Mouse (Mus musculus) gastrocnemius, adult 18-20 months (tissue): ENCODE results near the gene Sema5a. TPM values are rescaled to one million over a fixed set of nuclear protein-coding genes. Genes with fewer than 3 reads are reported as not detected.
A peak's percentile ranks its signal among the peaks of the same experiment; 100 is the strongest.

Source experiments
- DNase-seq: peaks from one replicate; pipeline ENCODE4 v3.0.0; 2021; ENCODE audit warnings: low spot score
- total RNA-seq, 2 experiments: library from RNA; stranded (reverse); gene quantifications; 2 replicates each; pipeline ENCODE4 v1.2.3; 2021

Sema5a gene
- total RNA-seq, 2 experiments from 2014 or later: 2.3 to 2.9 TPM

DNA sequence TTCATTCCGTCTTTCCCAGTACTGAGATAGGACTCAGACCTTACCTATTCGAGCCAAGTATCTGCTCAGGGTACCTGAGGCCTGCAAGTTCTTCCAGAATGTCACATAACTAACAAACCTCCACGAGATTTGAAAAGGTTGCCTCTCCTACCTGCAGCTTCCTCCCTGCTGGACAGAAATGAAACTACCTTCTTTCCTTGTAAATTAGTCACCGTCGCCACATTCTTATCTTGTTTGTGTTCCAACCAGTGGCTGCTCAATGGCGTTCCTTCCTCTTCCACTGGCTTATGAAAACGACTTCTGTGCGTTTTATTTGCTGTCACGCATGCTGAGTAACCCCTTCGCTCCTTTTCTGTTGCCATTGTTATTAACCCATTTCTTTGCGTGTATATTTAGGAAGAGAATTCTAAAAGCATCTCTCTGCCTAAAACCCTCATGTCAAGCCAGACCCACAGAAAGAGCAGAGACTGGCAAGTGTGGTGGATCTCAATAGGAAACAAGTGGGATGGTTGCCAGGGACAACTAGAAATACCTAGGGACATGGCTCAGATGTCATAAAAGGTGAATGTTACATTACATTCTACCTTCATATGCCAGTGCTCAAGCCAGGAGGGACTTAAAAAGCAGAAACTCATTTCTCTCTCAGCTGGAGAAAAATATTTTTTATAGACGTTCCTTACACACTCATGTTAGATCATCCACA is 378.6 kb downstream of the Sema5a start:
- DNase-seq: no peak

DNA sequence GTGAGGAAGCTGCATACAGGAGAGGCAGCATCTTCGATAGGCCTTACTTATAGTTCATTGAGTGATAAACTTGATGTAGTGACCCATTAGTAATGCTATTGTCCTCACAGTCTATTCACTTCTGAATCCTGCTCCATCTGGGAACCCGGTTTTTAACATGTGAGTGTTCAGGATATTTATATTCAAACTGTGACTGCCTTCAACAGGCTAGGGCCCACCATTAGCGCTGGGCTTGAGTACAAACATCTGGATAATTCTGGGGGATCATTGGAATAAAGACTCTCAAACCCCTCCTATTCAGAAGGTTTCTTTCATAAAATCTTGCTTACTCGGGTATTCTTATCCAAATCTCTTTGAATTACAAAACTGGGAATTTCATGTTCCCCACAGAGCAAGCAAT is 379.5 kb downstream of the Sema5a start:
- DNase-seq: no peak

DNA sequence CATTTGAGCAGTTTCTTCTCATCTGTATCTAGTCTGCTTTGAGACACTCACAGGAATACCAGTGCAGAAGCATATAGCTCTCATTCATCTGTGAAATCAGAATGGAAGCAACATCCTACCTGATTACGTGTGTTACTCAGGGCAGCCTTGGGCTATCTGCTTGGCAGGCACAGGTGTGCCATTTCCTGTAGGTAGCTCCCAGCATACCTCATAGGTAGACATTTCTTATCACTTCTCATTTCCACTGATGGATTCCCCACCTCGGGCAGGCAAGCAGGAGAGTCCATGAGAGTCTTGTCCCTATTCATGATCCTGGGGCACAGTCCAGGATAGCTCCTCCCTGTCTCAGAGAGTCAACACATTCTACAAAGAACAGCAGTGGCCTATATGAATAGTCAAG is 381.4 kb downstream of the Sema5a start:
- no peak for DNase-seq

DNA sequence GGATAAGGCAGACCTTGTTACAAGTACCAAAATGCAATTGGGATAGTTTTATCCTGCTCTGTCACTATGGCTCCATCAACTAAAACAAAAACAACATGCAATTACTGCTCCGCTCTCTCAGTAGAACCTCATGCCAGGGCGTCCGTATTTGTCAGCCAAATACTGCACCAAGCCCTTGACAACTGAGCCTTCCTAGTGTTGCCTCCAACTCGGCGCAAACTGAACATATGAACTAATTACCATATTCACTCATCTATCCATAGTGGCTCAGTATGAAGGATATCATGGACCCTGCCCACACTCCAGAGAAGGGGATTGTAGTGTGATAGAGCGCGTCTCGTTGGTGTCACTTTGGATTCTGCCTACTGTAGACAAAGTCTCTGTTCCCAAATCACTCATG is 389.1 kb downstream of the Sema5a start:
- DNase-seq: no peak

- no peak for DNase-seq
These were observed 393.3 kb downstream of the Sema5a start for GRCm38 (mm10) chr15:32637879-32638278.

- no peak for DNase-seq
These were observed 402.6 kb downstream of the Sema5a start for GRCm38 (mm10) chr15:32647061-32647687.

DNA sequence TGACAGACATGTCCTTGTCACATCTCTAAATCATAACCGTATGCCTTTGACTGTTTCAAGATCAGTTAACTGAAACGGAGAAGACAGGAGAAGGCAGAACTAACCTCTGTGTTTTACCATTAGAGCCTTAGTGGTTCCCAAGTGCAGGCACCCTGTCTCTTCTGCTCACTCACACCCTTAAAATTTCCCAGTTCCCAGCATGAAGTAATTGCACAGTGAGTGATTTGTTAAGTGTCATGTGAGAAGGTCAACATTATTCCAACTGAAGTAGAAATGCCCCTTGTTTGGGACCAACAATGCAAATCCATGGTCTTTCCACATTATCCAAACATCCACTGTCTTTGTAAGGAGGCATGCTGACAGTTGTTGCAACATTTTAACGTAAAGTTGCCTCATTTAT is 409.4 kb downstream of the Sema5a start:
- DNase-seq: no peak

DNA sequence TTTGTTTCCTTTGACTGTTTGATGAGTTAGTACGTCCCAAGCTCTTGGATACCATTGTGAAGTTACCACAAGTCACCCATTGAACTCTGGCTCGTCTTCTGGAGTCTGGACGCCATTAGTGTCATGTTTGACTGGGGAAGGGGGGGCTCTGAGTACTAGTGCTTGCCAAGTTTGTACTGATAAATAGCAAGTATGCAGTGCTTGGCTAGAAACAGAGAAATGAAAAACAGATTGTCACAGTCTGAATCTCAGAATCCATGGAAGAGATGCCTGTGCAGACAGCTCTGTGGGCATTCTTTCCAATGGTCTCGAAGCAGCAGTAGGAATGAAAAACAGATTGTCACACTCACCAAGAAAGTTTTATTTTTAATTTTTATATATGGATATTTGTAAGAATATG is 411.4 kb downstream of the Sema5a start:
- no peak for DNase-seq

DNA sequence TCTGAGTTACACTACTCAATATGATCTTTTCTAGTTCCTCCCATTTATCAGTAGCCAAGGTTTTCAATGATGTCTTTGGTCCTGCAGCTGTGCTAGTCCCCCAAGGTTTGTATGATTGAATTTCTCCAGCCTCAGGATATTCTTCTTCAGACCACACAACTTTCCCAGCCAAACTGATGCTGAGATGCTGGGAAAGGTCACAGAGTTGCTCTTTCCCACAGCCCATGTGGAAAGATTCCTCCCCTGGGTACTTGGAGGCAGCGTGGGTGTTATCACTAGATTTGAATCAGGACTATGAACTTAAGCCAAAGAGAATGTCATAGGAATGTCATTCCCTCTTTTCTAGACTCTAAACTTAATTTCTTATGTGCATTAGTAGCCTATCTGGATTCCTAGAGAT is 431.8 kb downstream of the Sema5a start:
- peak; percentile 7 for DNase-seq

DNA sequence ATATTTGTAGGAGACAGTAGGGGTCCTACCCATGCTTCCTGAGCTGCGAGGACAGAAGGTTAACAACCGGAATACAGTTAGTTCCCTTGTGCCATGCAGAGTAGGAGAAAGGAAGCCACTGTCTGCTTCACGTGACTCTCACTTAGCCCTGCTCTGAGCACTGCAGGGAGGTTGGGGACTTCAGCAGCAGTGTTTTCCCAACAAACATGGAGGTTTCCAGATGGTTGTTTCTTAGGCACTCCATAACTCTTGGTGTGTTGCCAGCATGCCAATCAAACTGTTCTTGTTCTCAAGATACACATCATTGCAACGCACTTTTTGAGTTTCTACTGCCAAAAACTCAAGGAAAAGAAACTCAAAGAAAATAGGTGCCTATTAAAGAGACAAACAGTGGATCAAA is 440.5 kb downstream of the Sema5a start:
- no peak for DNase-seq

DNA sequence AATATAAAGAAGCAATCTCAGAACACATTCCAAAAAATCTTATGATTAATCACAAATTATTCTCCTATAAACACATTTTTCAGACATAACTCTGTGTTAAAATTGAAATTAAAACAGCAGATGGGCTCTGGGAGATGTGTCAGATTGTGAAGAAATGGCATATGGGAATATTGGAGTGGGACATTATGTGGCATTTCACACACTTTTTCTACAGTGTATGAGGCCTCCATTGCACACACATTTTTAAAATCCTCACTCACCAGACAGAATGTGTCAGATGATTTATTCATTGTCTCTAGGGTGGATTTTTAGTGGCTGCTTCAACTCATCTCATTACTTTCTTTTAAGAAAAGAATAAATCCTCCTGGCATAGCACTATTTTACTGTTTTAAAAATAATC is 446.4 kb downstream of the Sema5a start:
- DNase-seq: no peak

GRCm38 (mm10) chr15:32693006-32693405 is 448.4 kb downstream of the Sema5a start:
- DNase-seq: peak; percentile 2

DNA sequence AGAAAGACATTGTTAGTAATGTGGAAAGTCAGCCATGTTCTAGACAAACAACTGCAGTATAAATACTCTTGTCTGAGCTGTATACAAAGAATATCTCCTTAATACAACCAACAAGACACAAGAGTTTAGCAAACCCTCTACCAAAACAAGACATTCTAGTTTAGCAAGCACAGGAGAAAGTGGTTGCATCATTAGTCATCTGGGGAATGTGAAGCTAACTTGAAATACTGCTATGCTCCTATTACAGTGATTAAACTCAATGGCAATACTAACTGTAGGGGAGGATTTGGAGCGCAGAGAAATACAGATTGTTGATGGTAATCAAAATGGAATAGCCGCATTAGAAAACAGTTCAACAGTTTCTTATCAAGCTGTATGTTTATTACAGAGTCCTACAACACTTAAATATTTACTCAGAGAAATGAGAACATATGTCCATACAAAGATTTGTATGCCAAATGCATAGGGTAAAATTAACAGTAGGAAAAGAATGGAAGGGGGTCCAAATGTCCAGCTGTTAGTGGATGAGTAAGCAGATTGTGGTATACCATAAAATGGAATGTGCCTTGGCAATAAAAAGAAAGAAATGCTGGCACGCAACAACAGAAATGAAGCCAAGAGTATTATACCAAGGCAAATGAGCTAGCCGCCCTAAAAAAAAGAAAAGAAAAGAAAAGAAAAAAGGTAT is 472.8 kb downstream of the Sema5a start:
- DNase-seq: no peak

GRCm38 (mm10) chr15:32718293-32718963 is 473.8 kb downstream of the Sema5a start:
- peak; percentile 7 for DNase-seq

DNA sequence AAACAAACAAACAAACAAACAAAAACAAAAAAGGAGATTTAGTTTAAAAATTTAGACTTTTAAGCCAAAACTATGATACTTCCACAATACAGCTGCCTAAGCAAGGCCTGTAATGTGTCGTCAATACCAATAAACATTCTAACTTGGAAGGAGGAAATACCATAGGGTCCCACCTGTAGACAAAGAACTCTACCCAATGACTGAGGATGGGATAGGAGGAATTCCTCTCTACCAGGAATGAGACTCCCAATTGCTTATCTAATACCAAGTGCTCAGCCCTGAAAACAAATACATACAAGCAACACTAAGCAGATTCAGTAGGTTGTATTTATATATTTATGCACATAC is 474.3 kb downstream of the Sema5a start:
- no peak for DNase-seq

DNA sequence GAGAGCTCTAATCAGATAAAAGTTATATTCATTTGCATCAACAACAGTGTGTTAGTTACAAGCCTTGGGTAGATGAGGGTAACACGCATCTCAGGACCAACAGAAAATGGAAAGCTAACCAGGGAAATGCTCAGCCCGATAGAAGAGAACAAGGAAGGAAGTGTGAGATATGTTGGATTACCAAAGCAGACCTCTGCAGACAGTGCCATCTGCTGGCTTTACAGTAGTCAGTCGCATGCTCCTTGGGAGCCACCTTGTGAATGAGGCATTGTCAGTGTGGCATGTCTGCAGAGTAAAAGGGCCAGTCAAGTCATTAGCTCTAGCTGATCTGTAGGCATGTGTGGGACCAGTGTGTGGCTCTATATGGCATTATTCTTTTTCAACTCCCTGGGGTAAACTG is 486.2 kb downstream of the Sema5a start:
- DNase-seq: no peak

Other genes with a start within 250 kb of the Sema5a start
- gene Tas2r119, start 67.5 kb upstream of the Sema5a start, total RNA-seq: not detected